Mouse (Mus musculus) kidney, postnatal 0 days (tissue): ENCODE data around the gene Nid1. TPM values are rescaled to one million over a fixed set of nuclear protein-coding genes. Genes with fewer than 3 reads are reported as not detected.
"Not testable (repeated sequence)": the region's sequence is repeated elsewhere in the genome, so short reads cannot be mapped to it uniquely, and the experiment has no call there.

Experiments used
- ATAC-seq: fragments of 200-750 bp; cut with Nextera tagmentation; replicated peaks from 2 replicates; pipeline ENCODE4 v1.8.0; 2017; ENCODE audit warnings: low read depth, moderate number of reproducible peaks, moderate TSS enrichment, moderate library complexity; ENCODE audit not compliant: low FRiP score
- DNase-seq: peaks from one replicate; pipeline ENCODE4 v3.0.0-alpha.2; 2016; ENCODE audit warnings: low spot score
- H3K27ac ChIP-seq: fragments of 300-500 bp; sonication (generic); 2 replicates; pipeline ENCODE4 v1.5.1; 2014; ENCODE audit warnings: mild to moderate bottlenecking
- H3K27me3 ChIP-seq: fragments of 300-500 bp; sonication (generic); 2 replicates; pipeline ENCODE4 v1.6.1; 2014; ENCODE audit warnings: low read length, mixed read lengths; ENCODE audit not compliant: insufficient read depth
- H3K36me3 ChIP-seq: fragments of 300-500 bp; sonication (generic); 2 replicates; pipeline ENCODE4 v1.6.1; 2014; ENCODE audit warnings: low read length, mixed read lengths; ENCODE audit not compliant: insufficient read depth
- H3K4me1 ChIP-seq: fragments of 300-500 bp; sonication (generic); replicated peaks from 2 replicates; pipeline ENCODE4 v1.6.1; 2014; ENCODE audit warnings: antibody characterized with exemption, low read length, mixed read lengths; ENCODE audit not compliant: insufficient read depth
- H3K4me2 ChIP-seq: fragments of 300-500 bp; sonication (generic); 2 replicates; pipeline ENCODE4 v1.6.1; 2014; ENCODE audit warnings: mild to moderate bottlenecking, low read length, moderate library complexity, mixed read lengths
- H3K4me3 ChIP-seq: fragments of 300-500 bp; sonication (generic); replicated peaks from 2 replicates; pipeline ENCODE4 v1.5.1; 2014; ENCODE audit warnings: low read depth, low read length
- H3K9ac ChIP-seq: fragments of 300-500 bp; sonication (generic); 2 replicates; pipeline ENCODE4 v1.6.1; 2014; ENCODE audit warnings: low read depth, low read length
- H3K9me3 ChIP-seq: fragments of 300-500 bp; sonication (generic); replicated peaks from 2 replicates; pipeline ENCODE4 v1.6.1; 2016; ENCODE audit warnings: low read length, inconsistent platforms, mixed read lengths
- CTCF ChIP-seq: IDR thresholded peaks from 2 replicates; pipeline ENCODE4 v1.5.1; 2016; ENCODE audit warnings: antibody characterized with exemption, low read depth, mild to moderate bottlenecking, moderate library complexity
- WGBS: fragments of 180-500 bp; shearing (Covaris S2); extraction: QIAGEN DNeasy Blood & Tissue Kit; methylation state at CpG from one replicate; pipeline ENCODE4 v1.1.7; 2014; 5-methylcytosine and 5-hydroxymethylcytosine counted together
- polyA plus RNA-seq: library from polyadenylated mRNA; unstranded; fragments of >200 nt; fragmentation: Nextera tagmentation; extraction: Ambion mirVana; gene quantifications from 2 replicates; pipeline ENCODE4 v1.2.1, GENCODE M21; 2015

Nid1 gene
- polyA plus RNA-seq, 1 experiment from 2014 or later, result 93.8 TPM

DNA sequence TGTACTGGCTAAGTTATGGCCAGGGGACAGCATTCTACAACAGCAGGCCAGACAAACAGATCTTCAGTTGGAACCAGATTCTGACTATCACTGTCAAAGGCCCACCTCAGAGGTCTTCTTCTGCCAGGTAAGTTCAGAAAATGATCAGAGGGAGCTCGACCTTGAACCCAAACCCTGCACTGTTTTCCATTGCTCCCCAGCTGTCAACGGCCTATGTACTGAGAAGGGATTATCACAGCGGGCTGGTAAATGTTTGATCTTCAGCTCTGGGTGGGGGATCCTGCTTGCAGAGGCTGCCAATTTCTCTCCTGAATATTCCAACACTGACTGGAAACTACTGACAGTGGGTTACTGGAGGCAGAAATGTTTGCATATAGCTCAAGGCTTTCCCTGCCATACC lies 23.1 kb upstream of the Nid1 start:
- Histone ChIP-seq H3K27me3 (no peaks in the 10 kb centered on the region), H3K27ac (no peak overlapping the region), H3K4me3 (no peak overlapping the region), H3K9me3 (no peaks in the 10 kb centered on the region), H3K9ac (no peak overlapping the region), H3K36me3 (no peaks in the 10 kb centered on the region), H3K4me2 (no peak overlapping the region), H3K4me1 (no peaks in the 10 kb centered on the region)
- DNase-seq (no peak), ATAC-seq (no peak; the same call in 1 of the 2 replicates)
- WGBS, result 75% methylated on average over 3 of the region's 3 CpGs
- TF ChIP-seq CTCF, result no peak

DNA sequence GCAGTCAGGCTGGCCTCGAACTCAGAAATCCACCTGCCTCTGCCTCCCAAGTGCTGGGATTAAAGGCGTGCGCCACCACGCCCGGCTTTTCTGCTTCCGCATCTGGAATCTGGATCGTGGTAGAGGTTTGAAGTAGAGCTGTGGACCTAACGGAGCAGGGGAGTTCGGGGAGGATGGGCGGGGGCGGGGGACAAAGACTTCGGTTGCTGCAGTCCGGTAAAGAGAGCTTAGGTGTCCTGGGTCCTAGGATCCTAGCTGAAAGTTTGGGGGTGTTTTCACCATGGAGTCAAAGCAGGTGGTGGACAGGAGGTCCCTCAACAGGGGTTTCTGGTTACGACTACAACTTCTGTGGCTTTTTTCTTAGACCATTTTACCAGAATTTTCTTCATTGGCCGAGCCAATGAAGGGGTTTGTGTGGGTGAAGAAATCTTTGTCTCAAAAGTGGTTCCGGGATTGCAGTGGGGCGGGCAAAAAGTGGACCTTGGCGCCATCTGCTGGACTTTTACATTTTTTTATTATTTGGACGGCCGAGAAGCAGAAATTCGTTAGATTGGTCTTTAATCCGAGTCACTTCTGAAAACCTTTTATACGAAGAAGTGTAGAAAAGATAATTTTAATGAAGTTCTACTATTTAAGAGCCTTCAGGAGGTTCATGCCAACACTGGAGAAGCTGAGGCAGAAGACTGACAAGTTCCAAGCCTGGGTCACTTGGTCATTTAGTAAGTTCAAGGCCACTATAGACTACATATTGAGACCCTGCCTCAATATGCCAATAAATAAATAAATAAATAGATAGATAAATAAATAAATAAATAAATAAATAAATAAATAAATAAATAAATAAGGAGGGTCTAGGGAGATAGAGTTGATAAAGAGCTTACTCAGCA lies 22.0 kb upstream of the Nid1 start:
- 35% methylated on average over 22 of the region's 23 CpGs for WGBS
- not testable (repeated sequence) for H3K36me3 ChIP-seq, H3K27ac ChIP-seq, H3K9me3 ChIP-seq, H3K9ac ChIP-seq, H3K4me3 ChIP-seq, H3K27me3 ChIP-seq, H3K4me1 ChIP-seq
- peak; percentile 68 for TF ChIP-seq CTCF
- DNase-seq (peak; percentile 71), ATAC-seq (peak; percentile 65)
- H3K4me2 ChIP-seq, result peak overlapping the region; percentile 23; the same call in 1 of the 2 replicates

GRCm38 (mm10) chr13:13416007-13416337 lies 21.4 kb upstream of the Nid1 start:
- 61% methylated on average over 2 of the region's 4 CpGs for WGBS
- not testable (repeated sequence) for DNase-seq, H3K4me1 ChIP-seq, H3K4me2 ChIP-seq, H3K27me3 ChIP-seq, H3K9me3 ChIP-seq, H3K4me3 ChIP-seq, H3K36me3 ChIP-seq, H3K27ac ChIP-seq, H3K9ac ChIP-seq
- ATAC-seq, result peak; percentile 38

DNA sequence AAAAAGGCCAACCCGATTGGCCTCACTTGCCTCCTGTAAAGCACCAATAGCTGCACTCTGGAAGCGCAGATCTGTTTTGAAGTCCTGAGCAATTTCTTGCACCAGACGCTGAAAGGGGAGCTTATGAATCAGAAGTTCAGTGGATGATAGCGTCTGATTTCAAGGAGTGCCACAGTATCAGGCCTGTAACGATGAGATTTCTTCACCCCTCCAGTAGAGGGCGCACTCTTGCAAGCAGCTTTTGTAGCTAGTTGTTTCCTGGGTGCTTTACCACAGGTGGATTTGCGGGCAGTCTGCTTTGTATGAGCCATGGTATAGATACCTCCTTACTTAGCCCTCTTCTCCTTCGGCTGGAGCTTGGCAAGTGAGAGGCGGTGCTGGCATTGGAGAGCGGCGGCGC lies 18.5 kb upstream of the Nid1 start:
- 93% methylated on average over 6 of the region's 12 CpGs for WGBS
- H3K27me3 ChIP-seq, H3K4me3 ChIP-seq, ATAC-seq, H3K4me1 ChIP-seq, H3K9me3 ChIP-seq, H3K4me2 ChIP-seq, H3K36me3 ChIP-seq, H3K9ac ChIP-seq, DNase-seq, H3K27ac ChIP-seq: not testable (repeated sequence)

DNA sequence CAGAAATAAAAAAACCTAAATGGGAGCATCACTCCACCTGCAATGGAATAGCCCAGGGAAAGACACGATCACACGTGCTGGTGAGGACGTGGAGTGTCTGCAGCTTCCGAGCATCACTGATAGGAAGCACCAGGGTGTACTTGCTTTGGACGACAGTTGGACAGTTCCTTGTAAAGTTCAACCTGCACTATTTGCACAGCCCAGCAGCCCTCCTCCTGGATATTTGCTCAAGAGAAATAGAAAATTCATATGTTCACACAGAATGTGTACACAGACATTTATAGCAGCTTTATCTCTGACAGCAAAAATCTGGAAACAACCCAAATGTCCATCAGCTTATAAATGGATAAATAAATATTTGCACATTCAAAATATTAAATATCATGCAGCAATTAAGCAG lies 14.1 kb upstream of the Nid1 start:
- H3K9me3 ChIP-seq, H3K9ac ChIP-seq, DNase-seq, H3K4me1 ChIP-seq, H3K4me3 ChIP-seq, H3K27me3 ChIP-seq, ATAC-seq, H3K27ac ChIP-seq, H3K36me3 ChIP-seq, H3K4me2 ChIP-seq: not testable (repeated sequence)
- WGBS, result 50% methylated on average over 1 of the region's 5 CpGs

- not testable (repeated sequence) for DNase-seq, H3K36me3 ChIP-seq, H3K4me2 ChIP-seq, H3K27me3 ChIP-seq, H3K27ac ChIP-seq, H3K9me3 ChIP-seq, ATAC-seq, H3K4me1 ChIP-seq, H3K4me3 ChIP-seq, H3K9ac ChIP-seq
- WGBS, result 47% methylated on average over 4 of the region's 7 CpGs
These were observed 1.2 kb upstream of the Nid1 start for GRCm38 (mm10) chr13:13436161-13436560.

DNA sequence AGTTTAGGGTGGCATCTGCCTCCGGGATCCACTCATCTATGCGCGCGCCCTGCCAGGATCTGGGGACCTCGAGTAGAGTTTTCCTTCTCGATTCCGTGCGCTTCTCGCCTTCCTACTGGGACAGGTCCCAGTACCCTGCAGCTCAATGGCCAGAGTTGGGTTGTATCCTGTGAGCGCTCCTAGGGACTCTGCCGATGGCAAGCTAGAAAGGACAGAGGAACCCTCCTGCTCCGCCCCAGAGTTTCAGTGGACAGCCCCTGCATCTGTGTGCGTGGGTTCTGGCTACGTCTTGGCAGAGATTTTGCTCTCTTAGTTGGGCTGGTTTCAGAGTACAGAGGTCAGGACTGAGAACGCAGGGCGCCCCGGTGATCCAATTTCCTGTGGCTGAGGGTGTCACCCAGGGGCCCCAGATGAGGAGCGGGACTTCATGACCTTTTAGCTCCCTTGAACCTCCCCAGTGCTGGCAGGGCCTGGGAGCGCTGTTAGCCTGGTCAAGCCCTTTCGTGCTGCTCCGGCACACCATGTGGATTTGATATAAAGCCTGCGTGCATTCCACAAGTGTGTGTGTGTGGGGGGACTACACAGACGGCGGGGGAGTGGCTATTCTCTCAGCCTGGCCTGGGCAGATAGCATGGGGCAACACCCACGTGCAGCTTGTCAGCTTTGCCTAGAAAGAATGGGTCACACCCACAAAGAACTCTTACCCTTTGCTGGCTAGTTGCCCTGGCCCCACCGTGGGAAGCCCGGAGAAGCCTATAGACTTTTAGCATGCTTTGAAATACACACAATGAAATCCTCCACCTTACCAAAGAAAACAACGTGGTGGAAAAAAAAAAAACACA lies 982 bp downstream of the Nid1 start:
- not testable (repeated sequence) for DNase-seq, H3K9ac ChIP-seq
- under 1% methylated on average over 13 of the region's 28 CpGs for WGBS

GRCm38 (mm10) chr13:13445601-13446000 lies 8.2 kb downstream of the Nid1 start:
- H3K4me2 ChIP-seq, H3K27ac ChIP-seq, H3K4me3 ChIP-seq, H3K4me1 ChIP-seq, H3K36me3 ChIP-seq, ATAC-seq, DNase-seq, H3K9ac ChIP-seq, H3K9me3 ChIP-seq, H3K27me3 ChIP-seq: not testable (repeated sequence)
- WGBS, result 92% methylated on average over 5 of the region's 5 CpGs

More for the DNA sequence above, 982 bp downstream of the Nid1 start:
- Histone ChIP-seq H3K4me3 (peak overlapping the region; percentile 20; the same call in 1 of the 2 replicates), H3K4me2 (peak overlapping the region; percentile 27; the same call in 1 of the 2 replicates)
- H3K9me3 ChIP-seq, H3K27ac ChIP-seq, H3K27me3 ChIP-seq, H3K36me3 ChIP-seq, H3K4me1 ChIP-seq: not testable (repeated sequence)
- ATAC-seq, result peak; percentile 72
